Mouse (Mus musculus) skeletal muscle tissue, adult 2 months (tissue): ENCODE results near the gene Sp4.

Experiments
- DNase-seq: peaks from one replicate; pipeline ENCODE4 v3.0.0-alpha.2; 2012; ENCODE audit warnings: low read depth, low spot score

Sp4 gene

DNA sequence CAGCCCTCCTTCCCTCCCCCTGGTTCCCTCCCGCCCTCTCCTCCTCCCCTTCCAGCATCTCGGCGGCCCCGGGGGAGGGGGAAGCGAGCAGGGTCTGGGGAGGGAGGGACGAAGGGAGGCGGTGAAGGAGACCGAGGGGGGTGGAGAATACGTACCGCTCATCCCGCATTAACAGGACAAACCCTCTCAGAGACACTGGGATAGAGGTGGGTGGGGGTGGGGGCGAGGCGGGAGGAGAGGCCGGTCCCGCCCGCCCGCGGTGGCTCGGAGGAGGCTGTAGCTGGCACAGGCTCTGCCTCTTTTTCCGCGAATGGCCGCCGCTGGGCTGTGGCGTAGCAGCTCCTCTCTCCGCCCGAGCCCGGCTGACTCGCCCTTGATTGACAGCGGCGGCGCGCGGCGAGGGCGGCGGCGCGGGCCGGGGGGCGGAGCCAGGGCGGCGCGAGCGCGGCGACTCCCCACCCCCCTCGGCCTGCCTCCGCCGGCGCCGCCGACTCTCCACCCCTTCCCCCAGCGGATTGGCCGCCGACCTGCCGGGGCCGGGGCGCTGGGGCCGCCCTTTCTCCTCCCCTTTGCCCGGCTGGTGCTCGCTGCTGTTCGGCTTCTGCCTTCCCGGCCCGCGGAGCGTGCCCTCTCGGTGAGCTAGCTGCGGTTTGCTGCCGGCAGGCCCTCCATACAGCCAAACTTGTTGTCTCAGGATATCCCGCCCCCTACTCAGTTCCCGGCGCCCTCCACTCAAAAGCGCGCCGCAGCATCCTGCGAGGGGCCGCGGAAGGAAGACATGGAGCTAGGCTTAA is at the start of gene Sp4:
Gene Sp4 (minus strand): TSS at position 369 of the 794 bp plus-strand sequence.
- peak; percentile 90 for DNase-seq

DNA sequence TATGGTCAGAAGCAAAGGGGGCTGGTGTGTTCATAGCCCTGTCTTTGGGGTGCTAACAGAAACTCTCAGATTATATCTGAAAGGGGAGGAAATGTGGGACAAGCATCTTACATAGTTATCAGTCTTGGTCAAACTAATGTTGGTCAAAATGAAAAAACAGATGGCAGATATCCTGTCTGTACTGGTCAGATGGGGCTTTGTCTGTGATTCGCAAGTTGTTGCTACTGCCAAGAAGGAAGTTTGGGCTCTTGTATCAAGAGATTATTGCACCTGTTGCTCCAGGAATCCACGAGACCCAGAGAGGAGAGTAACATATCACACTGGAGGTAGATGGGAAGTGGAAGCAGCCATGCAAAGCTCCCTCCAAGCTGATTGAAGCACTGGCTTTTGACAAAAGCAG is 37.9 kb upstream of the Sp4 start:
- no peak for DNase-seq

DNA sequence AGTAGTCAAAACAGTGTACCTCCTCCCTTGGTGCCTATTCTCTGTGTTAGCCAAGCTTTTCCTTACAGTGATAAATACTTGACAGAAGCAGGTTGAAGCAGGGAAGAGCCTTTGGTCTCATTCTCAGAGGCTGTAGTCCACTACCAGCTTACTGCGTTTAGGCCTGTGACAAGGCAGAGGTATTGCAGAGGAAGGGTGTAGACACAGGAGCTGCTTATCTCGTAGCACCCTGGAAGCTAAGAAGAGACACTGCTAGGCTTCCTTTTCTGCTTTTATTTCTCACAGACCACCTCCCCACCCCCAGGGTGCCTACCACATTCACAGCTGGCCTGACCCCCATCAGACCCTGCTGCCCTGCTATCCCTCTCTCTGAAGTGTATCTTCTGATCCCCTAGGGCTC is 37.0 kb upstream of the Sp4 start:
- DNase-seq = no peak

DNA sequence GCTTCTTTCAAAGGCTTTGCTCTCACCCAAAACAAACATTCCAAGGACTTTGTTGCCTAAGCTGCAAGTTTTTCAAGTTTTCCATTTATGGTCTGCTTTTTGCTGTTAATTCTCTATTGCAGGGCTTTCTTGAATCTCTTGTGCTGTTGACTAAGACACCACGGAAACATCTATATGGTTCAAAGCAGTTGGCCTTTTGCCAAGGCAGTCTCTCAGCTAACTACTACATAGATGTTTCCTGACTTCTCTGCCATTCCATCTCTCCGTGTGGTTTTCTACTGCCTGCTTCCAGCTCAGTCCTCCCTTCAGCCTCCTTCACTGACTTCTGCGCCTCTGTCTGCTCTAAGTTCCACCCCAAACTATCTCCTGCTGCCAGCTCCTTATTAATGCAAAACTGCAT is 36.1 kb upstream of the Sp4 start:
- no peak for DNase-seq

DNA sequence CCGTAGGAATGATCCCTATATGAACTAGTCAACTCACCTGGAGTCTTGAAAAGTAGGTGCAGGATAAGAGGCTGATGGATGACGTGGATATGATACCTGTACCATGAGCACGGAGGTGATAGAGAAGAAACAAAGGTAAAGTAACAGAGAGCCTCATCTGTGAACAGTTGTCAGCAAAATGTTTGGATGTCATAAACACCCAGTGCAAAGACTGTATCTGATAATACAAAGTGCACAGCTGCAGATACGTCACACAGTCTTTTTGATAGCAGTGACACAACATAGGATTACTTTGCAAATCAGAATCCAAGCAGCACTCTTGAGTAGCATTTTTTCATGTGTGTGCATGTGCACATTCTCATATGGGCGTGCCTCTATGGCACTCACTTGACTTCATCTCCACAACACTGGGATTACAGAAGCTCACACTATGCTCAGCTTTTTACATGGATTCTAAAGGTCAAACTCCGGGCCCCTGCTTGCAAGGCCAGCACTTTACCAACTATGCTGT is 27.6 kb upstream of the Sp4 start:
- no peak for DNase-seq

DNA sequence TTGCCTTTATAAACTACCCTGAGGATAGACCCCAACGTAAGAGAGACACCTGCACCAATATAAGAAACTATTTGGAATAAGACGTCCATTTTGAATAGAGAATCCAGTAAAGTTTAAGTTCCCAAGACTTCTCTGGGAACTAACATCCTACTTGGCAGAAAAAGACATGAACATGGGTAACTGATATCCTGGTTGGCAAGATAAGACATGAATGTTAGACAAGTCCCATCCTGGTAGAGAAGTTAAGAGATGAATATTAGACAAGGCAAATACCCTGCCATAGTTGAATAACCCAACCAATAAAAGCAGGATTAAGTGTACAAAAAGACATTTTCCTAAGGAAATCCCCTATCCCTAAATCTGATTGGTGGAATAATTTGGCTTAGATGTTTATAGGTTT is 26.3 kb upstream of the Sp4 start:
- no peak for DNase-seq

DNA sequence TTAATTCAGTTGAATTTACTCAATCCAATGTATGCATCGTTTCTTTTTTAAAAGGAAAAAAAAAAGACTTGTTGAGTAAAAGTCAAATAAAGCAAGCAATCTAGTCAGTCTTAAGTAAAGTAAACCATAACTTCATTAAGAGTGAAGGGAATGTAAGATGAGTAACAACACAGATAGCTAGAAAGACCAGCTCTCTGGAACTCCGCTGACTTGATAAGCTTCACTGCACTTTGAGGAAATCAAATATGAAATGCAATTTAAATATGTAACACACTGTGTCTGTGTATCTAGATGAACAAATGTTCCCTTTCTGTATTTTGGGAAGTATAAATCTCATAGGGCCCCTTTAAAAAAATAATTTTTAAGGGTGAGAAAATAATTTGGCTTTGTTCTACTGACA is 24.9 kb upstream of the Sp4 start:
- no peak for DNase-seq

DNA sequence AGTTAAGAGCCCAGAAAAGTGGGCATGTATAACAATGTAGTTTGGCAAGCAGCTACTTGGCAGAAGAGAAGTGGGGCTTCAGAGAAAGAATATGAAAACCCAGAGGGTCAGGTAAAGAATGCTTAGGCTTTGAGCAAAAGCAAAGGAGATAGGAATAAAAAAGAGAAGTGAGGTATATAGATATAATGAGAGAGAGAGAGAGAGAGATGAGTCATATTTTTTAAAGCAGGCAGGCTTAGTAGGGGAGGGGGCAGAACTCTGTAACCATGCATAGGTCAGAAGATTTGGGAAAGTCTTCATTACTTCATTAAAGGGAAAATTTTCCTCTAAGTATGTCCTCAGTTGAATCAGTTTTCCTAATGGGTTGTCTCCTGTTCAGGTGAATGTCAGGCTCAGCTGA is 18.8 kb upstream of the Sp4 start:
- no peak for DNase-seq

DNA sequence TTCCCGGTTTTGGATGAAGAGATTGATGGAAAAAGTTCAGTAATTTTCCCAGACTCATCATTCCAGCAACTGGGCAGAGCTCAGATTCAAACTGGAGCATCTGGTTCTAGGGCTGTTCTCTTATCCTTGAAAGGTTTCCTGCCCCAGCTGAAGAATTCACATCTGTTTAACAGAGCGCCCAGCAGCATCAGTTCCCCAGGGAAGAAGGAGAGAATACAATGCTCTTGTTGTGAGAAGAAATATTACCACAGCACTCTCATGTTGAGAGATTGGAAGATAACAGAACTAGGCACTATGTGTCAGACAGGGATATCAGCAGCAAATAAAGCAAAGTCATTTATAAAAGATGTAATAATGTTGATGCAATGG is 13.2 kb upstream of the Sp4 start:
- peak; percentile 19 for DNase-seq

DNA sequence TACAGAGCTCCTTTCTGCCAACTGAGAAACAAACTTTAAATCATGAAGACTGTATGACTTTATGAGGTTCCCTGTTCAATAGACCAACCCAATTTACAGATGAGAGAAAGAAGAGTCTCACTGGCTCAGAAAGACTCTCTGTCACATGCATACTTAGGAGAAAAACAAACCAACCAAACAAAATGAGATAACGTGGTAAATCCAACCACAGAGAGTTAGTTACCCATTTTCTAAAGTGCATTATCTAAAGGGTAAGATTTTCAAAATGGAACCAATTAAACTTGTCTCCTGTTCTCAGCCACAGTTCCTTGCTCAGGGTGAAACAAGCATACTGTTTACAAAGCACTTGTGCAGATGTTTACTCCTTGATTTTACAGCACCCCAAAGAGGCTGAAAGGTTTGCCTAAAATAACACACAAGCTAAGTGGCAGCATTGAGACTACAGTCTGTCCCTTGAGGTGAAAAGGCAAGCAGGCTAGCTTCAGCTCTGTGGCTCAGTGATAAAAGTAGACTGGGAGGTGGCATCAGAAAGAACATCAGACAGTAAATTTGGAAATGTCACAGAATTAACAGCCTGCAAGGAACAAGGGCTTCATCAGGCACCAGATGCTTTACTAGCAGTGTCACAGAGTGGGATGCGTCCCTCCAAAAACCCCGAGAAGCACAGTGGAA is 12.7 kb upstream of the Sp4 start:
- no peak for DNase-seq

DNA sequence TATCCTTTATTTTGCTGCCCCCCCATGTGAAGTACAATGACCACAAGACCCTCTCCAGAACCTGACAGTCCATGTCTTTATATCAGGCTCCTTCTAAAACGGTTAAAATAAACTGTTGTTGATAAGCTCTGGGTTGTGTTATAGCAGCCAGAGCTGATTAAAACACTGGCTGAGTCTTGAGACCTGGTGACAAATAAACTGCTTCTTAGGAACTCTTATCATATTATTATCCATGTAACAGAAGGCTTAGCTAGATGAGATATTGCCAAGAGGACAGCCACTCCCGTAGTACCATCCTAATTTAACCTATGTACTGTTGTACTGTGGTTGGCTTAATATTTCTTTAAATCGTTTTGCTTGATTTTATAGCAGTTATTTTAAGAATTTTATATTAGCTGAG is 2.3 kb upstream of the Sp4 start:
- DNase-seq = no peak

DNA sequence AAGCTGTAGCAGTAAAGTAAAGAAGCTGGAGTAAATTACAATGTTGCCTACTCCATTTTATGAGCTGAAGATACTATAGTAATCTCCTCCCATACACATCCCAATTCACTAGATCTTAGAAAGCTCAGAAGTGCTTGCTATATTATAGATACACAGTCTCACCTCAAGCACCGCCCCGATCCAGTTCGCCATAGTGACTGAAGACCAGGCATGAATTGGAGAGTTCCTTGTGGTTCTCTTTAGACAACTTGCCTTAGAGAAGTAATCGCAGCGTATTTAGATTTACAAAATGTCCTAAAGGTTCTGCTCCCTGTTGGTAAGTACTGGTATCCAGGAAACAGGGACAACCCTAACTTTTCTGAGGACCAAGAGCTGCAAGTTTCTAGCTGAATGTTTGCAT is 1.8 kb upstream of the Sp4 start:
- DNase-seq = no peak

DNA sequence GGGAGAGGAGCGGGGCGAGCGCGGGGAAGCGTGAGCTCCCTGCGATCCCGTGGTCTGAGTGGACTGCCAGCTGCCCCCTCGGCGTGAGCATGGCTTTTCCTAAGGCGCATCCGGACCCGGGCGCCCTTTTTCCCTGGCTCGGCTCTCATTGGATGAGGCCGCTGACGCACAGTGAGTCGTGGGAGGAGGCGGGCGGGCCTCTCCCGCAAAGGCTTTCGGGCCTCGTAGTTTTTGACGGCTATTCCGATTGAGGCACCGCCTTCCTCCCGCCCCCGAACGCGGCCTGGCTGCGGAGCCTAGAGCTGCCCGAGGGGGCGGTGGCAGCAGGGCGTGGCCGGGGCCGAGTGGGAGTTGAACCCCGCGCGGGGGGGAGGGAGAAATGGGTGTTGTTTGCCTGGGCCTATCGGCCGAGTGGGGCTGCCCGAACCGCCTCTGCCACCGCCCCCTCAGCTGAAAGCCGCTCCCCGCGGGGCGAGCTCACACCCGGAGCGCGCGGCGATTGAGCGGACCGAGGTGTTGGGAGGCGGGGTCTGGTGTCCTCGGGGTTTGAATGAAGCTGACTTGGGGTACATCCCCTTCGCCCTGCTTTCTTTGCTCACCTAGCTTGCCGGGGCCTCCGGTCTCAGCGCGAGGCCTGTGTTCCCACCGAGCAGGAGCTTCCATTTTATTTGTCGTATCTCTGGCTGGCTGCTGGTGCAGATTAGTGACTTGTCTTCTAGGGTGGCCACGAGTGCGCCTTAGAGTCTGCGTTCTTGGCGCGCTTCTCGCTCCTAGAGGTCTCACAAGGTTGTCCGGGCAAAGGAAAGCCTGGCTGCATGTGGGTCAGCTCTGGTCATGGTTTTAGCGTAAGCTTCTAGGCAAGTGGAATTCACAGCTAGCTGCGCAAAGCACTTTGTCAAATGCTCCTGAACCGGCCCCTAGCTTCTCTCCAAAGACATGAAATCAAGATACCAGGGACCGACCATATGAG is 911 bp upstream of the Sp4 start:
- peak; percentile 96 for DNase-seq

DNA sequence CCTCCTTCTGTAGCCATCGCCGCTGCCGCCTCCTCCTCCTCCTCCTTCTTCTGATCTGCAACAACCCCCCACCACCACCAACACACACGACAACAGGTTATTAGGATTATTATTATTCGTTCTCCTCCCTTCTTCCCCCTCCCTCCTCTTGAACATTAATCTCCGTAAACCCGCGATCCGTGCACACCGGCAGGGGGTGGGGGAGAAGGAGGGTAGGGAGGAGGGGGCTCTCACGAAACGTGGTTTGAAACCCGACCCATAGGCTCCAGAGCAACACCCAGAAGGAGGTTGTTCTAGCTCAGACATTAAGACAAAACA is 527 bp downstream of the Sp4 start:
- DNase-seq = no peak

DNA sequence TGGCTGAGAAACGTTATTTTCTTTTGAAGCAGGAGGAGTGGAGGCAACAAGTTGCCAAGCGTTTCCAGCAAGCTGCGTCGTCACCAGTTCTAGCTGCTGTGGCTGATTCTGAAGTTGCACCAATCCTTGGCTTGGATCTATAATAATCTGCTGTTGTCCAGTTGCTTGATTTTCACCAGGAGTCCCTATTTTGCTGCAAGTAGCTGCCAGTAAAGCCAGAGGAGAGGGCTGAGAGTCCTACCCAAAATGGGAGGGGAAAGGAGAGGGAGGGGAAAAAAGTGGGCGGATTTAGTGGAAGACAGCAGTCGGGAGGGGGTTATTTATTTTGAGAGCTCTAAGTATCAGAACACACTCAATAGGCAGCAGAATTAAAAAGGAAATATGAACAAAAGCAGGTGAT is 1.3 kb downstream of the Sp4 start:
- DNase-seq = peak; percentile 68

DNA sequence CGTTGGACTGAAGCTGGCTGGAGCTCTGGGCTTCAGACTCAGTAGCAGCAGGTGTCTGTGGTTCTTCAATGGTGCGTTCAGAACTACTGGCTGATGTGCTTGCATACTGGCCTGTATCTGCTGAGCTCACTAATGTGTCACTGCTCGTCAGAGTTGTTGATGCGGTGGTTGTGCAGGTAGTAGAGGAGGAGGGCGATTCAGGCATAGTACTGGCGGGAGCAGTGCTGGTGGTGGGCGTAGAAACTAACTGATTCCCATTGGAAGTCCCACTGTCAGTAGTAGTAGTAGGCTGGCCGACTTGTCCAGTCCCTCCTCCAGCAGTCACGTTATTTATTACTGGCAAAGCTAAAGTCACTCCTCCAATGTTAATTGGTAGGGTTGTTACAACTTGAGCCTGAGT is 2.1 kb downstream of the Sp4 start:
- DNase-seq = no peak

DNA sequence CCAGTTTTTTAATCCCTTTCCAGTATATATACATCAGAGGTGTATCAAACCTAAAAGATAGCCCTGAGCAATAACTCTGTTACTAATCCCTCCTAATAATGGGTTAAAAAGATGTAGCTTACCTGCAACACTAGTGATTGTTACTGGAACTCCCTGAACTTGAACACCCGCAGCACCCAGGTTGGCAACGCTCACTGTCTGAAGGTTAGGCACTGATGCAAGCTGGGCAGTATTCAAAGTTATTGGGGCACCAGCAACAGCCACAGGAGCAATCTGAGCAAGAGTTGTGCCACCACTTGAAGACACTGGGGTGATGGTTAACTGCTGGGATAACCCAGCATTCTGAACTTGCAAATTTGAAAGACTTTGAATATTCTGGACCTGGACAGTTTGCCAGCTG is 2.7 kb downstream of the Sp4 start:
- DNase-seq = no peak

DNA sequence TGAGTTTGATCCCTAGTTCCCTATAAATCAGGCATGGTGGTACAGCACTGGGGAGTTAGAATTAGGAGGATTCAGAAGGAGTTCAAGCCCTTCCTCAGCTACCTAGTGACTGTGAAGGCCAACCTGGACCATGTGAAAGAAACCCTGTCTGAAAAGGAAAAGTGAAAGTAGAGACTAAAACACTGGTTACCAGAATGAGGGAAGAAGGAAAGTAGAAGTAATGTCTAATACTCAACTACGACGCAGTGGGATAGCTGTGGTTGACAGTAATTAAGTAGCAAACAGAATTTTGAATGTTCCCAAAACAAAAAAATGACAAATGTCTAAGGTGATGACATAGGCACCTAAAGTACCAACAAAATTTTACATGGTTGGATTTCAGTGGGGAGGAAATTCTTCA is 5.0 kb downstream of the Sp4 start:
- DNase-seq = no peak

DNA sequence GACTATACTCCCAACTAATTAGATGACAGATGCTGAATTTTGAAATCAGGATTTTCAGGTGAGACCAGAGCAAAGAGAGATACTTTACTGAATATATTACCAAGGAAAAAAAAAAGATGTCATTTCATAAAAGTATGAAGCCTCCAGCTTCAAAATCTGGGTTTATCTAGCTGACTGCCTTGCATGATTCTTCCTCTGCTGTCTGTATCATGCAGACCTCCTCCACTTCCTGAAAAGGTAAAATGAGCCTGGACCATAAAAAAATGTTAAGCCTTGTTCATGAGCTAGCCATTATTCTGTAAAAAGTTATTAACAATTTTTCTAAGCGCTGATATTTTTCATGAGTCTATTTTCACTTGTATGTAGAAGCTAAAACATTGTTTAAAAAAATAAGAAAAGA is 5.4 kb downstream of the Sp4 start:
- DNase-seq = no peak

DNA sequence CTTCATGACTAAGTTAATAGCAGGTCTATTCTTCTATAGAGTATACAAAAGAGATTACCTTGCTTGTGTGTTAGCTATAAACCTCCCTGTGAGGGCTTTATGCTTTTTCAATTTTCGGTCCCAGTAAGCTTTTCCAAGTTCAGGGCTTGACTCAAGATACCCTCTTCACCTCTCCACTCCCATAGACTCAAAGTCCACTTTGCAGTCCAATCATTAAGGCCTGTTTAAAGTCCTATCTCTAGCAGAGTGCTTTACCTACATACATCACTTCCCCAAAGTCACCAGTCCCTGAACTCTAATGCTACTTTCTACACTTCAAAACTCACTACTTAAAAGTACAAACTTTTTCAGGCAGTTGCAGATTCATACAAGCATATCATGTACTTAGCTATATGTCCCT is 12.3 kb downstream of the Sp4 start:
- no peak for DNase-seq

DNA sequence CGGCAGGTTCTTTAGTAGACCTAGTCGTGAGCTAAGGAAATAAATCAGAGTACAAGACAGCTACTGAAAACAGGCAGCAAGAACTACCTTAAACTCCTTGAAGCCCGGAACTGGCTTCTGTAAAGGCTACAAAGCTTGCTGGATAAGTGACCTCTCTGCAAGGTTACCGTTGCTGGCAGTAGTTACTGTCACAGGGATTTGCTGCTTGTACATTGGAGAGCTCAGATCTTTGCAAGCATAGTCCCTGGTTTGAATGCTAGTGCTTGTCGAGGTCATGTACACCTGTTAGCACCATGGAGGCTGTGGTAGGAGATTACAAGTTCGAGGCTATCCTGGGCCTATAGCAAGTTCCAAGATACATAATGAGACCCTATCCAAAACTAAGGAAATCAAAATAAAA is 16.1 kb downstream of the Sp4 start:
- no peak for DNase-seq

DNA sequence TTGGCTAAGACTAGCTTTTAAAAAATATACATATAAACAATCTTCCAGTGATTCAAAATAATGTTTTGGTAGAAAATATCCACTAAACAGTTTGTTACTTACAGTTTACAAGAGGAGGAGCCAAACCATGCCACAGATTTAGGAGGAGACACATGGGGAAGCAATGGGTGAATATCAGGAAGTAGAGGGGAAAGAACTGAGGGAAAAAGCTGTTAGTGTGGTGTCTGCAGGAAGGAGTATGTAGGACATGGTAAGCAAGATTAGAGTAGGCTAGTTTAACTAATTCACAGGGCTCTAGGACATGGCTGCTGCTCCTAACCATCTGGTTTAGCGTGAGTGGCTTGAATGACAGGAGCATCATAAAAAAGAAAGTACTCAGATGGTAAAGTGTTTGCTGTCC is 19.3 kb downstream of the Sp4 start:
- DNase-seq = no peak
